Mouse (Mus musculus): ENCODE measurements at regions not wholly inside any gene's neighbourhood (a gene's known extent, or its start where the extent isn't known, plus 50 kb on each side); places are given as distances from the start of the nearest gene placed in this dataset.
A peak's percentile ranks its signal among the peaks of the same experiment; 100 is the strongest.

GRCm38 (mm10) chr6:75357286-75357685 lies 1140.3 kb downstream of the Gm9008 start:
- intact Hi-C loops (cut with DNase I), result no loop called here
- peak; percentile 18 to 29 for DNase-seq (ENCODE audit: low spot score in 2 of 2)

DNA sequence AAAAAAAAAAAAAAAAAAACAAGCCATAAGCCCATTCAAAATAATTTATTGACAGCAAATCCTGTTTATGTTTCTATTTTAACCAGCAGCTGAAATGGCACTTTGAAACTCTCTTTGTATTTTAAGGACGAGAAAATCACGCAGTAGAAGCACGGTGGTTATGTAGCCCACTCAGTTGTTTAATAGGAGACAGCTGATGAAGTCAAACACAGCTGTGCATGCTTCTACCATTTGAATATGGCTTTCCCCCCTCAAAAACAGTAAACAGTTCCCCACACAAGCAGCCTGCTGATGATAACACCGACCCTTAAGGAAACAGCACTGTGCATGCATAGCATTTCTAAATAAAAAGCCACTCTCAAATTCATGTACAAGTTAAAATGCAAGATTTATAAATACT lies 1156.5 kb downstream of the Gm9008 start:
- intact Hi-C loops (cut with DNase I), result no loop called here
- no peak for DNase-seq (ENCODE audit: low spot score in 2 of 2)

Measured in left cerebral cortex, postnatal 36 days (tissue).